Mouse (Mus musculus): Measurements from ENCODE around the gene Bend7. TPM values are rescaled to one million over a fixed set of nuclear protein-coding genes. Genes with fewer than 3 reads are reported as not detected.

Gene Bend7
- polyA plus RNA-seq, 1 experiment from 2014 or later: 5.8 TPM

- Histone ChIP-seq H3K4me2 (no peak overlapping the region), H3K9ac (ENCODE audit: low read length) (no peak overlapping the region), H3K27me3 (ENCODE audit: control insufficient read depth, insufficient read depth, low read length) (no peaks in the 10 kb centered on the region), H3K9me3 (ENCODE audit: control insufficient read depth, low read length) (no peaks in the 10 kb centered on the region), H3K27ac (ENCODE audit: low read depth, low read length) (no peak overlapping the region), H3K4me1 (ENCODE audit: control insufficient read depth, insufficient read depth, low read length) (no peaks in the 10 kb centered on the region), H3K36me3 (ENCODE audit: control insufficient read depth, insufficient read depth, low read length) (no peaks in the 10 kb centered on the region), H3K4me3 (ENCODE audit: low read depth, low read length) (no peak overlapping the region)
- ATAC-seq (ENCODE audit: low FRiP score) (no peak), DNase-seq (ENCODE audit: low spot score, missing footprints) (peak; percentile 28)
- 89% methylated on average over 2 of the region's 2 CpGs for WGBS
Observed at GRCm38 (mm10) chr2:4770376-4770775, 52.7 kb downstream of the Bend7 start.

GRCm38 (mm10) chr2:4773911-4774310, 56.3 kb downstream of the Bend7 start:
- H3K27ac ChIP-seq (ENCODE audit: low read depth, low read length): no peak overlapping the region
- H3K9ac ChIP-seq (ENCODE audit: low read length): no peak overlapping the region
- 91% methylated on average over 6 of the region's 6 CpGs for WGBS
- H3K36me3 ChIP-seq (ENCODE audit: control insufficient read depth, insufficient read depth, low read length): no peaks in the 10 kb centered on the region
- H3K9me3 ChIP-seq (ENCODE audit: control insufficient read depth, low read length): no peaks in the 10 kb centered on the region
- DNase-seq (ENCODE audit: low spot score, missing footprints): no peak
- no peak overlapping the region for H3K4me2 ChIP-seq
- H3K4me3 ChIP-seq (ENCODE audit: low read depth, low read length): no peak overlapping the region
- H3K4me1 ChIP-seq (ENCODE audit: control insufficient read depth, insufficient read depth, low read length): no peaks in the 10 kb centered on the region
- no peaks in the 10 kb centered on the region for H3K27me3 ChIP-seq (ENCODE audit: control insufficient read depth, insufficient read depth, low read length)
- no peak for ATAC-seq (ENCODE audit: low FRiP score)

GRCm38 (mm10) chr2:4777291-4777690, 59.7 kb downstream of the Bend7 start:
- no peak overlapping the region for H3K9ac ChIP-seq (ENCODE audit: low read length)
- H3K27me3 ChIP-seq (ENCODE audit: control insufficient read depth, insufficient read depth, low read length): no peaks in the 10 kb centered on the region; the same call in 1 of the 2 replicates
- no peak overlapping the region for H3K27ac ChIP-seq (ENCODE audit: low read depth, low read length)
- 89% methylated on average over 8 of the region's 8 CpGs for WGBS
- peaks cover 4% of the 10 kb centered on the region; the same call in 1 of the 2 replicates for H3K4me1 ChIP-seq (ENCODE audit: control insufficient read depth, insufficient read depth, low read length)
- ATAC-seq (ENCODE audit: low FRiP score) (no peak), DNase-seq (ENCODE audit: low spot score, missing footprints) (peak; percentile 33)
- no peak overlapping the region for H3K4me2 ChIP-seq
- H3K4me3 ChIP-seq (ENCODE audit: low read depth, low read length): no peak overlapping the region
- no peaks in the 10 kb centered on the region for H3K36me3 ChIP-seq (ENCODE audit: control insufficient read depth, insufficient read depth, low read length)
- no peaks in the 10 kb centered on the region for H3K9me3 ChIP-seq (ENCODE audit: control insufficient read depth, low read length)

GRCm38 (mm10) chr2:4781641-4782040, 64.0 kb downstream of the Bend7 start:
- DNase-seq (ENCODE audit: low spot score, missing footprints): no peak
- no peak for ATAC-seq (ENCODE audit: low FRiP score)
- Histone ChIP-seq H3K4me3 (ENCODE audit: low read depth, low read length) (no peak overlapping the region), H3K27me3 (ENCODE audit: control insufficient read depth, insufficient read depth, low read length) (peaks cover 5% of the 10 kb centered on the region; the same call in 1 of the 2 replicates), H3K27ac (ENCODE audit: low read depth, low read length) (no peak overlapping the region), H3K4me2 (no peak overlapping the region), H3K9ac (ENCODE audit: low read length) (no peak overlapping the region), H3K36me3 (ENCODE audit: control insufficient read depth, insufficient read depth, low read length) (no peaks in the 10 kb centered on the region), H3K9me3 (ENCODE audit: control insufficient read depth, low read length) (no peaks in the 10 kb centered on the region), H3K4me1 (ENCODE audit: control insufficient read depth, insufficient read depth, low read length) (peaks cover 12% of the 10 kb centered on the region)
- 78% methylated on average over 3 of the region's 3 CpGs for WGBS

GRCm38 (mm10) chr2:4782401-4782800, 64.8 kb downstream of the Bend7 start:
- Histone ChIP-seq H3K4me1 (ENCODE audit: control insufficient read depth, insufficient read depth, low read length) (peaks cover 18% of the 10 kb centered on the region), H3K27me3 (ENCODE audit: control insufficient read depth, insufficient read depth, low read length) (peaks cover 5% of the 10 kb centered on the region; the same call in 1 of the 2 replicates), H3K36me3 (ENCODE audit: control insufficient read depth, insufficient read depth, low read length) (no peaks in the 10 kb centered on the region), H3K27ac (ENCODE audit: low read depth, low read length) (no peak overlapping the region), H3K4me2 (no peak overlapping the region), H3K9ac (ENCODE audit: low read length) (no peak overlapping the region), H3K9me3 (ENCODE audit: control insufficient read depth, low read length) (no peaks in the 10 kb centered on the region), H3K4me3 (ENCODE audit: low read depth, low read length) (no peak overlapping the region)
- WGBS: 35% methylated on average over 4 of the region's 4 CpGs
- no peak for DNase-seq (ENCODE audit: low spot score, missing footprints)
- no peak for ATAC-seq (ENCODE audit: low FRiP score)

- Histone ChIP-seq H3K27me3 (ENCODE audit: control insufficient read depth, insufficient read depth, low read length) (peaks cover 5% of the 10 kb centered on the region; the same call in 1 of the 2 replicates), H3K27ac (ENCODE audit: low read depth, low read length) (no peak overlapping the region)
- peak; percentile 40; the same call in 1 of the 2 replicates for ATAC-seq (ENCODE audit: low FRiP score)
Observed at GRCm38 (mm10) chr2:4782809-4783641, 65.4 kb downstream of the Bend7 start.

GRCm38 (mm10) chr2:4784012-4784411, 66.4 kb downstream of the Bend7 start:
- H3K9ac ChIP-seq (ENCODE audit: low read length): no peak overlapping the region
- H3K27ac ChIP-seq (ENCODE audit: low read depth, low read length): no peak overlapping the region
- no peak for ATAC-seq (ENCODE audit: low FRiP score)
- peak; percentile 71 for DNase-seq (ENCODE audit: low spot score, missing footprints)
- no peaks in the 10 kb centered on the region for H3K36me3 ChIP-seq (ENCODE audit: control insufficient read depth, insufficient read depth, low read length)
- peaks cover 5% of the 10 kb centered on the region; the same call in 1 of the 2 replicates for H3K27me3 ChIP-seq (ENCODE audit: control insufficient read depth, insufficient read depth, low read length)
- 73% methylated on average over 8 of the region's 8 CpGs for WGBS
- no peak overlapping the region for H3K4me3 ChIP-seq (ENCODE audit: low read depth, low read length)
- no peak overlapping the region for H3K4me2 ChIP-seq
- H3K9me3 ChIP-seq (ENCODE audit: control insufficient read depth, low read length): no peaks in the 10 kb centered on the region
- H3K4me1 ChIP-seq (ENCODE audit: control insufficient read depth, insufficient read depth, low read length): peaks cover 22% of the 10 kb centered on the region

More at GRCm38 (mm10) chr2:4782809-4783641, 65.4 kb downstream of the Bend7 start:
- H3K4me2 ChIP-seq: no peak overlapping the region
- DNase-seq (ENCODE audit: low spot score, missing footprints): peak; percentile 82
- WGBS: 56% methylated on average over 11 of the region's 11 CpGs
- H3K4me3 ChIP-seq (ENCODE audit: low read depth, low read length): no peak overlapping the region
- no peak overlapping the region for H3K9ac ChIP-seq (ENCODE audit: low read length)
- no peaks in the 10 kb centered on the region for H3K36me3 ChIP-seq (ENCODE audit: control insufficient read depth, insufficient read depth, low read length)
- peaks cover 22% of the 10 kb centered on the region for H3K4me1 ChIP-seq (ENCODE audit: control insufficient read depth, insufficient read depth, low read length)
- H3K9me3 ChIP-seq (ENCODE audit: control insufficient read depth, low read length): no peaks in the 10 kb centered on the region

GRCm38 (mm10) chr2:4785016-4785415, 67.4 kb downstream of the Bend7 start:
- peak; percentile 49 for DNase-seq (ENCODE audit: low spot score, missing footprints)
- 93% methylated on average over 6 of the region's 6 CpGs for WGBS
- Histone ChIP-seq H3K27ac (ENCODE audit: low read depth, low read length) (no peak overlapping the region), H3K36me3 (ENCODE audit: control insufficient read depth, insufficient read depth, low read length) (no peaks in the 10 kb centered on the region), H3K4me1 (ENCODE audit: control insufficient read depth, insufficient read depth, low read length) (peaks cover 22% of the 10 kb centered on the region), H3K9ac (ENCODE audit: low read length) (no peak overlapping the region), H3K9me3 (ENCODE audit: control insufficient read depth, low read length) (no peaks in the 10 kb centered on the region), H3K27me3 (ENCODE audit: control insufficient read depth, insufficient read depth, low read length) (peaks cover 5% of the 10 kb centered on the region; the same call in 1 of the 2 replicates), H3K4me2 (no peak overlapping the region), H3K4me3 (ENCODE audit: low read depth, low read length) (no peak overlapping the region)
- ATAC-seq (ENCODE audit: low FRiP score): no peak

GRCm38 (mm10) chr2:4787223-4787622, 69.6 kb downstream of the Bend7 start:
- no peak overlapping the region for H3K4me2 ChIP-seq
- DNase-seq (ENCODE audit: low spot score, missing footprints): peak; percentile 85
- H3K9me3 ChIP-seq (ENCODE audit: control insufficient read depth, low read length): no peaks in the 10 kb centered on the region
- H3K4me1 ChIP-seq (ENCODE audit: control insufficient read depth, insufficient read depth, low read length): peaks cover 18% of the 10 kb centered on the region
- H3K36me3 ChIP-seq (ENCODE audit: control insufficient read depth, insufficient read depth, low read length): no peaks in the 10 kb centered on the region
- peaks cover 5% of the 10 kb centered on the region; the same call in 1 of the 2 replicates for H3K27me3 ChIP-seq (ENCODE audit: control insufficient read depth, insufficient read depth, low read length)
- H3K27ac ChIP-seq (ENCODE audit: low read depth, low read length): peak overlapping the region; percentile 27; the same call in 1 of the 2 replicates
- H3K4me3 ChIP-seq (ENCODE audit: low read depth, low read length): no peak overlapping the region
- WGBS: 31% methylated on average over 7 of the region's 7 CpGs
- ATAC-seq (ENCODE audit: low FRiP score): peak; percentile 92
- H3K9ac ChIP-seq (ENCODE audit: low read length): no peak overlapping the region
